Mouse (Mus musculus) cerebellum, adult 11 months (tissue): ENCODE data around the gene Ndufab1.

Experiments
- DNase-seq: peaks from one replicate; pipeline ENCODE4 v3.0.0; 2022

The Ndufab1 gene

DNA sequence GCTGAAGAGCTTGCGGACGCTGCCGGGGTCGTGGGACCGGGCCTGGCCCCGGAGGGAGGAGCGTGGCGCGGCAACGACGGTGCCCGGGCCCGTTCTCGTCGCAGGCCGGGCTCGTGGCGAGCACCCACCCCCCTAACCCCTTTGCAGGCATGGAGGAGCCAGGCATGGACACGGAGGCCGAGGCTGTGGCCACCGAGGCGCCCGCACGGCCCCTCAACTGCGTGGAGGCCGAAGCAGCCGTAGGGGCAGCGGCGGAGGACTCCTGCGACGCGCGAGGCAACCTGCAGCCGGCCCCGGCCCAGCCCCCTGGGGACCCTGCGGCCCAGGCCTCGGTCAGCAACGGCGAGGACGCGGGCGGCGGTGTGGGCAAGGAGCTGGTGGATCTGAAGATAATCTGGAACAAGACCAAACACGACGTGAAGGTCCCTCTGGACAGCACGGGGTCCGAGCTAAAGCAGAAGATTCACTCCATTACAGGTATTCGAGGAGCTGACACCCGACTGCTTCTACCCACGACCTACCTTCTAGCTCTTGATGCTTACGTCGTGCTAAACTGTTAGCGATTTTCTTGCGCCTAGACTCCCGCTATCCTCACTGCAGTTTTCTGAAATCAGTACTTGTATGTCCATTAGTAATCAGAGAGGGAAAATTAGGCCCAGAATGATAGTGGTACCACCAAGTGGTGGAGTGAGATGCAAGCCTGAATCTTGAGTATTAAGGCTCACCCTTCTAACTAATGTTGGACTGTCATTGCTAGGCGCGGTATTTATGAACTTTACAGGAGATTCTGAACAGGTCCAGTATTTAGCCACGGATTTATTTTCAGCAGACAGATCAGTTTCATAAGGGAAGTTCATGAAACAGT lies 33.9 kb downstream of the Ndufab1 start:
- DNase-seq: no peak

GRCm38 (mm10) chr7:122066945-122067516 lies 34.7 kb downstream of the Ndufab1 start, which contains the start of the genes Ubfd1 and Ears2:
Ubfd1 (plus strand) TSS chr7:122067175.
Ears2 (minus strand) TSS chr7:122067263.
- DNase-seq: peak; percentile 94

GRCm38 (mm10) chr7:122066102-122066944 lies 35.4 kb downstream of the Ndufab1 start:
- DNase-seq: no peak

DNA sequence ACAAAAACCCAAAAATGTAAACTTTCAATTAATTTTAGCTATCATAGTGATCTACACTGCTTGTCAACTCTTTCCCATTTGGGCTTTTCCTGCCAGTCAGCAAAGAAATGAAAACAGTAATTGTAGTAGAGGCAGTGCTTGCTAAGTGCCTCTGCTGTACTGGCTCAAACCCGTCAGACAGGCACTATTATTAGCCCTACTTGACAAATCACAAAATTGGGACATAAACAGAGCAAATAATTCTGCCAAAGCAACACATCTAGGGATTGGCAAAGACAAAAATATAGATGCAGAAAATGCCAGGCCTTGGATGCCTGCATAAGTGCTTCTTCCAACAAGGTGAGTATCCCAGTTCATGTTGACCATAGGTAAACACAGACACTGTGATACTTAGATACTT lies 36.0 kb downstream of the Ndufab1 start:
- DNase-seq: no peak

GRCm38 (mm10) chr7:122056633-122057032 lies 45.1 kb downstream of the Ndufab1 start:
- no peak for DNase-seq

DNA sequence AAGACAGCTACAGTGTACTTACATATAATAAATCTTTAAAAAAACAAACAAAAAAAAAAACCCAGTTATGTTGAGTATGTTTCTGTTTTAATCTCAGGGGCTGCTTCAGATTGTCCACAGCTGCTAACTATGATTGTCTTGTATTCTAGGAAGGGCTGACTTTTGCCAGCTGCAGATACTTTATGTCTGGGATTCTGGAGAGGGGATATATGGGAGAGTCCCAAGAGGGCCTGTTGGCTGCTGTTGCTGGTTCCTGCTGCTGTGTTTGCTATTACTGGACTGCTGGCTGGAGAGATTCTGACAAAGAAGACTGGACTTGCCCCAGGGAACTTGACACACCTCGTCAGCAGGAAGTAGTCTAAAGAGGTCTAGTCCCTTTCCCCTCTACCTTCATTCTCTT lies 50.9 kb downstream of the Ndufab1 start:
- DNase-seq: no peak

GRCm38 (mm10) chr7:122048191-122048590 lies 53.5 kb downstream of the Ndufab1 start:
- DNase-seq: no peak

- DNase-seq: no peak
Observed at GRCm38 (mm10) chr7:122046813-122047212, 54.9 kb downstream of the Ndufab1 start.

DNA sequence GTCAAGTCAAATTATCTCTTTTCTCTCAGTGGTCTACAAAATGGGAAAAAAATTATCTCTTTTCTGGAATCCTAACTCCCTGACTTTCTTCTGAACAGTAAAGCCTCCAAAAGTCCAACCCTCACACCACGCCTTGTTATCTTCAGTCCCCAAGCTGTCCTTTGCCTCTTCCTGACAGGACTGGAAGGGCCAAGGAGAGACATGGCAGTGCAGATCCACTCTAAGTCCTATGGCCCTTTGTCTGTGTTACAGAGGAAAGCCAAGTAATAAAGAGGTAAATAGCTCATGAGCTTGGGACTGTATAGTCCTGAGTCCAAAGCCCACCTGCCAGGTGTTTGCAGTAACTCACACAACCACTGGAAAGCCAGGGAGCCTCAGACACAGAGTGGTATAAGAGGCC lies 56.0 kb downstream of the Ndufab1 start:
- DNase-seq: no peak

DNA sequence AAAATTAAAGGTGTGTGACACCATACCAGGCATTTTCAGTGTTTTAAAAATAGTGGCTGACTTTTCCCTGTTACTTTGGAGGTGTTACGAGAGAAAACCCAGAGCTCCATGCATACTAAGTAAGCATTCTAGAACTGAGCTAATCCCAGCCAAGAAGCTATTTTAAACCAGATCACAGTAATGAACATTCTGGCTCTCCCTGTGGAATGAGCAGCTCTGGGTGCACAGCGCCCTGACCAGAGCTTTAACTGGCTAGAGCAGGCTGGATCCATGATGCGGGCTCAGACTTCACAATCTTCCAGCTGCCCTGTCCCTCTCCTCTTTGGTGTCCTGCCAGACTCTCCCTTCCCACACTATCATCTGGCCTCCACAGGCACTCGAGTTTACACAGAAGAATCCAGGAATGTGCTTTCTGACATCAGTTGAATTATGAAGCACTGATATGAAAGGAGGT lies 56.5 kb downstream of the Ndufab1 start:
- no peak for DNase-seq

DNA sequence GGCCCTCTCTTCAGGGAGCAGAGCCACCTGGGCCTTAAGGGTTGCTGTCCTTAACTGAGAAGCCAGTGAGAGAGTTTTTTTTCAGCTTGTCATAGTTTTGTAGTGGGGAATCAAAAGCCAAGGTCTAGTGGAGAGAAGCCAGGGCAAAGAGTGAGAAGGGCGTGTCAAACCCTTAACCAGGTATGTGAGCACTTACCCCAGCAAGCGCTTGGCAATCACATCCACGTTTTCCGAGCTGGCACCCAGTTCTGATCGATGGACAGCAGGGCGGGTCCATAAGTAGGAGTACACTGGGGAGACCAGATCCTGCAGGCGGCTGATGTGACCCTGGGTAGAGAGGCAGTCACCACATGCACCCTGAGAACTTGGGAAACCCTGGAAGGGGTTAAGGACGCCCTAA lies 57.6 kb downstream of the Ndufab1 start:
- DNase-seq: no peak
